Mouse (Mus musculus) CD4-positive helper T cell, adult 2 months (primary cell): ENCODE measurements around the gene Plod1.

Source experiments
- DNase-seq: peaks from one replicate; pipeline ENCODE4 v3.0.0-alpha.2; 2012; ENCODE audit warnings: low read depth, missing footprints, low spot score

Gene Plod1

GRCm38 (mm10) chr4:147938148-147939096 is 1.9 kb upstream of the Plod1 start:
- DNase-seq: no peak

- DNase-seq: no peak
Observed at GRCm38 (mm10) chr4:147937486-147937885, 919 bp upstream of the Plod1 start.

GRCm38 (mm10) chr4:147937021-147937420 is 454 bp upstream of the Plod1 start:
- DNase-seq: no peak

GRCm38 (mm10) chr4:147935904-147936303 is 663 bp downstream of the Plod1 start:
- DNase-seq: no peak

GRCm38 (mm10) chr4:147934611-147935010 is 2.0 kb downstream of the Plod1 start:
- no peak for DNase-seq

- no peak for DNase-seq
Observed at GRCm38 (mm10) chr4:147934134-147934533, 2.4 kb downstream of the Plod1 start.

GRCm38 (mm10) chr4:147930946-147931345 is 5.6 kb downstream of the Plod1 start:
- DNase-seq: no peak

GRCm38 (mm10) chr4:147928540-147928939 is 8.0 kb downstream of the Plod1 start:
- DNase-seq: no peak

- no peak for DNase-seq
Observed at GRCm38 (mm10) chr4:147928136-147928535, 8.4 kb downstream of the Plod1 start.

GRCm38 (mm10) chr4:147927705-147928104 is 8.9 kb downstream of the Plod1 start:
- no peak for DNase-seq

- no peak for DNase-seq
Observed at GRCm38 (mm10) chr4:147922341-147922740, 14.2 kb downstream of the Plod1 start.

- no peak for DNase-seq
Observed at GRCm38 (mm10) chr4:147920973-147921372, 15.6 kb downstream of the Plod1 start.

GRCm38 (mm10) chr4:147918459-147919121 is 18.0 kb downstream of the Plod1 start:
- peak; percentile 38 for DNase-seq

GRCm38 (mm10) chr4:147909486-147909885 is 27.1 kb downstream of the Plod1 start:
- DNase-seq: no peak

- DNase-seq: no peak
Observed at GRCm38 (mm10) chr4:147906230-147906629, 30.3 kb downstream of the Plod1 start.

GRCm38 (mm10) chr4:147905090-147905659 is 31.4 kb downstream of the Plod1 start:
- DNase-seq: no peak

GRCm38 (mm10) chr4:147904313-147905089 is 32.1 kb downstream of the Plod1 start, which contains the start of gene Mfn2:
Gene Mfn2, minus strand, starts transcription at chr4:147904704.
- DNase-seq: peak; percentile 90

- DNase-seq: no peak
Observed at GRCm38 (mm10) chr4:147903601-147904000, 33.0 kb downstream of the Plod1 start.

GRCm38 (mm10) chr4:147902906-147903500 is 33.6 kb downstream of the Plod1 start:
- no peak for DNase-seq

GRCm38 (mm10) chr4:147900452-147900851 is 36.1 kb downstream of the Plod1 start:
- no peak for DNase-seq

- no peak for DNase-seq
Observed at GRCm38 (mm10) chr4:147897348-147897747, 39.2 kb downstream of the Plod1 start.
